Mouse (Mus musculus) CH12.LX (cell line): Measurements from ENCODE around the gene Fancc. TPM values are rescaled to one million over a fixed set of nuclear protein-coding genes. Genes with fewer than 3 reads are reported as not detected.

Experiments
- DNase-seq: peaks from one replicate; pipeline ENCODE4 v3.0.0-alpha.2; 2013; ENCODE audit errors: extremely low read depth
- H3K27ac ChIP-seq: 2 replicates; pipeline ENCODE4 v1.5.1; 2012; ENCODE audit warnings: low read depth, mild to moderate bottlenecking, control low read depth, moderate library complexity; ENCODE audit not compliant: insufficient read depth
- H3K27me3 ChIP-seq: replicated peaks from 2 replicates; pipeline ENCODE3; 2012; ENCODE audit warnings: inconsistent platforms
- H3K36me3 ChIP-seq, 2 experiments: replicated peaks in 1 of 2; 2 replicates each; pipeline versions ENCODE3 to v1.6.1; 2012; ENCODE audit warnings: inconsistent platforms in 1 of 2, low read length in 1 of 2, mild to moderate bottlenecking in 1 of 2, mixed read lengths in 1 of 2, moderate library complexity in 1 of 2; ENCODE audit not compliant: control insufficient read depth in 1 of 2, insufficient read depth in 1 of 2
- H3K4me1 ChIP-seq, 2 experiments: 2 replicates each; pipeline ENCODE4 v1.6.1; 2012; ENCODE audit warnings: inconsistent platforms in 1 of 2, moderate library complexity in 1 of 2; ENCODE audit not compliant: insufficient read depth in 2 of 2, control insufficient read depth in 1 of 2
- H3K4me2 ChIP-seq: 2 replicates; pipeline ENCODE4 v1.6.1; 2012; ENCODE audit warnings: low read depth, mild to moderate bottlenecking, control low read depth; ENCODE audit not compliant: poor library complexity, insufficient read depth, severe bottlenecking
- H3K4me3 ChIP-seq, 3 experiments: fragments of 150-350 bp in 1 of 3; sonication (generic) in 1 of 3; replicated peaks in 1 of 3; 2 replicates each; pipeline versions ENCODE3 to v1.5.1; 2011 to 2012; ENCODE audit warnings: low read depth in 2 of 3, low read length in 2 of 3, mild to moderate bottlenecking in 2 of 3, moderate library complexity in 2 of 3, control low read depth in 1 of 3, improper control_type of control experiment in 1 of 3, inconsistent platforms in 1 of 3, mixed read lengths in 1 of 3; ENCODE audit not compliant: poor library complexity in 1 of 3
- H3K79me2 ChIP-seq: replicated peaks from 2 replicates; pipeline ENCODE4 v1.6.1; 2012; ENCODE audit warnings: mild to moderate bottlenecking, moderate library complexity; ENCODE audit not compliant: control insufficient read depth, poor library complexity, insufficient read depth, severe bottlenecking; ENCODE audit errors: extremely low read depth
- H3K9ac ChIP-seq: 2 replicates; pipeline ENCODE4 v1.6.1; 2012; ENCODE audit warnings: low read depth, mild to moderate bottlenecking, control low read depth, moderate library complexity; ENCODE audit not compliant: insufficient read depth
- H3K9me3 ChIP-seq: replicated peaks from 2 replicates; pipeline ENCODE3; 2012; ENCODE audit warnings: low read length, inconsistent platforms, mixed read lengths
- CHD1 ChIP-seq: IDR thresholded peaks from 2 replicates; pipeline ENCODE4 v1.6.1; 2012; ENCODE audit warnings: low read depth, low read length, improper control_type of control experiment, inconsistent platforms
- CTCF ChIP-seq, 2 experiments: IDR thresholded peaks in 1 of 2; conservative IDR thresholded peaks in 1 of 2; 2 replicates each; pipeline ENCODE4 v1.5.1; 2011 to 2012; ENCODE audit warnings: low read depth in 2 of 2, low read length in 2 of 2, improper control_type of control experiment in 1 of 2, inconsistent platforms in 1 of 2, mild to moderate bottlenecking in 1 of 2, moderate library complexity in 1 of 2
- ELF1 ChIP-seq: IDR thresholded peaks from 2 replicates; pipeline ENCODE4 v1.6.1; 2014; ENCODE audit warnings: low read depth, mild to moderate bottlenecking, inconsistent platforms, low read length, improper control_type of control experiment
- EP300 ChIP-seq: IDR thresholded peaks from 2 replicates; pipeline ENCODE4 v1.6.1; 2011; ENCODE audit warnings: low read length, improper control_type of control experiment
- ETS1 ChIP-seq: conservative IDR thresholded peaks from 2 replicates; pipeline ENCODE4 v1.6.1; 2012; ENCODE audit warnings: low read depth, mild to moderate bottlenecking, inconsistent platforms, low read length, improper control_type of control experiment, moderate library complexity
- HCFC1 ChIP-seq: IDR thresholded peaks from 2 replicates; pipeline ENCODE4 v1.6.1; 2012; ENCODE audit warnings: low read depth, mild to moderate bottlenecking, inconsistent platforms, low read length, improper control_type of control experiment
- JUND ChIP-seq: conservative IDR thresholded peaks from 2 replicates; pipeline ENCODE4 v1.6.1; 2011; ENCODE audit warnings: low read depth, low read length, improper control_type of control experiment
- MAFK ChIP-seq: IDR thresholded peaks from 2 replicates; pipeline ENCODE4 v1.6.1; 2011; ENCODE audit warnings: low read length, improper control_type of control experiment; ENCODE audit not compliant: insufficient replicate concordance
- MAZ ChIP-seq: IDR thresholded peaks from 2 replicates; pipeline ENCODE4 v1.6.1; 2012; ENCODE audit warnings: low read depth, mild to moderate bottlenecking, inconsistent platforms, low read length, improper control_type of control experiment, moderate library complexity
- MEF2A ChIP-seq: IDR thresholded peaks from 2 replicates; pipeline ENCODE4 v1.6.1; 2014; ENCODE audit warnings: low read depth, mild to moderate bottlenecking, inconsistent platforms, low read length, improper control_type of control experiment, borderline replicate concordance
- MYC ChIP-seq: IDR thresholded peaks from 2 replicates; pipeline ENCODE4 v1.6.1; 2011; ENCODE audit warnings: low read depth, mild to moderate bottlenecking, improper control_type of control experiment, low read length
- PAX5 ChIP-seq: IDR thresholded peaks from 2 replicates; pipeline ENCODE4 v1.6.1; 2012; ENCODE audit warnings: low read length, inconsistent platforms, mixed read lengths
- RCOR1 ChIP-seq: conservative IDR thresholded peaks from 2 replicates; pipeline ENCODE4 v1.6.1; 2012; ENCODE audit warnings: low read depth, mild to moderate bottlenecking, inconsistent platforms, low read length, improper control_type of control experiment
- SIN3A ChIP-seq: IDR thresholded peaks from 2 replicates; pipeline ENCODE4 v1.6.1; 2012; ENCODE audit warnings: low read length, improper control_type of control experiment, inconsistent platforms
- TBP ChIP-seq: conservative IDR thresholded peaks from 2 replicates; pipeline ENCODE4 v1.6.1; 2011; ENCODE audit warnings: low read depth, low read length, improper control_type of control experiment
- USF2 ChIP-seq: conservative IDR thresholded peaks from 2 replicates; pipeline ENCODE4 v1.6.1; 2011; ENCODE audit warnings: low read depth, low read length, improper control_type of control experiment
- ZC3H11A ChIP-seq: IDR thresholded peaks from 2 replicates; pipeline ENCODE4 v1.6.1; 2012; ENCODE audit warnings: low read depth, mild to moderate bottlenecking, inconsistent platforms, low read length, improper control_type of control experiment
- ZKSCAN1 ChIP-seq: IDR thresholded peaks from 2 replicates; pipeline ENCODE4 v1.6.1; 2012; ENCODE audit warnings: low read depth, inconsistent platforms, low read length, improper control_type of control experiment, borderline replicate concordance
- ZMIZ1 ChIP-seq: IDR thresholded peaks from 2 replicates; pipeline ENCODE4 v1.6.1; 2012; ENCODE audit warnings: low read depth, mild to moderate bottlenecking, inconsistent platforms, low read length, improper control_type of control experiment
- dilution Hi-C: fragments of 300-500 bp; cut with MboI; formaldehyde crosslinking; loops from 2 replicates; pipeline ENCODE4 v1.14.3; 2020; ENCODE audit warnings: low sequenced_read_pairs; ENCODE audit not compliant: extremely low pct_unique_long_range_greater_than_20kb, extremely low pct_ligation_motif_present
- in situ Hi-C: fragments of 300-500 bp; cut with MboI; formaldehyde crosslinking; loops from 3 replicates; pipeline ENCODE4 v1.14.3; 2019; ENCODE audit warnings: low sequenced_read_pairs, low pct_ligation_motif_present, low pct_unique_long_range_greater_than_20kb, mixed read lengths
- polyA plus RNA-seq: library from polyadenylated mRNA; unstranded; fragments of >175 nt; gene quantifications from 2 replicates; pipeline ENCODE4 v1.2.1, GENCODE M21; 2012; ENCODE audit warnings: low read depth; ENCODE audit not compliant: insufficient read length
- total RNA-seq, 2 experiments: library from RNA; depleted of rRNA; stranded (reverse); fragments of 300-350 nt in 1 of 2; fragments of >200 nt in 1 of 2; gene quantifications; 2 replicates each; pipeline ENCODE4 v1.2.3; 2012 to 2014

Fancc gene
- total and polyA plus RNA-seq, 3 experiments = 8.2 to 12.4 (median 8.7) TPM

DNA sequence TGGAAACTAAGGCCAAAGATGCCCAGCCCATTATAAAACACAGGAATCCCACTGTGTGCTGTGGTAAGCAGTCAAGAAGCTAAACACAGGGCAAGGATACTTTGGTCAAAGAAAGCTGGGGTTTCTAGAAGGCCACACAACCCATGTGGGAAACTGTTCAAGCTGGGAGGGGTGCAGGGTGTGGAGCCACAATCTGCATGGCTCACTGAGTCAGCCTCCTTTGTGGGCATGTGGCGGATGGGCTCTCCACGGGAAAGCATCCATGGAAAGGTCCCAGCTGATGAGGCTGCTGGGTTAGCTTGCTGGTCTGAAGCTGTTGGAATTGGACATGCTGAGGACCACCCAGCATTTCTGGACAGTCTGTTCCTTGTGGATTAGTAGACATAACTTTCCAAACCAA, 154.3 kb downstream of the Fancc start:
- H3K9ac ChIP-seq = no peak overlapping the region
- H3K4me1 ChIP-seq = peaks cover 9 to 44% of the 10 kb centered on the region in 2 experiments
- TF ChIP-seq MAZ = no peak
- no peak for TF ChIP-seq PAX5
- no peak for TF ChIP-seq RCOR1
- no peak for TF ChIP-seq USF2
- TF ChIP-seq ELF1 = no peak
- no peak for TF ChIP-seq MYC
- TF ChIP-seq ZKSCAN1 = no peak
- TF ChIP-seq MEF2A = no peak
- no peak for TF ChIP-seq CTCF (conservative IDR thresholded peaks at IDR 0.05 in 1 of 2, IDR thresholded peaks at IDR 0.05 in 1 of 2; ENCODE audit: low read depth in 2 of 2, low read length in 2 of 2)
- no peak for TF ChIP-seq MAFK
- no peak for TF ChIP-seq HCFC1
- TF ChIP-seq TBP = no peak
- TF ChIP-seq CHD1 = no peak
- TF ChIP-seq ETS1 = no peak
- no peak for TF ChIP-seq SIN3A
- no peak for TF ChIP-seq ZMIZ1
- TF ChIP-seq EP300 = no peak; the same call in 1 of the 2 replicates
- dilution Hi-C loops (no loop called here), in situ Hi-C loops (loop anchor here (25.0 kb wide), 1 partner anchor 695 kb away; no protein-coding TSS in a partner anchor)
- H3K4me3 ChIP-seq = no peak overlapping the region
- no peaks in the 10 kb centered on the region for H3K9me3 ChIP-seq
- H3K27me3 ChIP-seq = no peaks in the 10 kb centered on the region
- no peaks in the 10 kb centered on the region for H3K79me2 ChIP-seq
- H3K4me2 ChIP-seq = no peak overlapping the region
- H3K36me3 ChIP-seq = peaks cover 2 to 8% of the 10 kb centered on the region in 2 experiments
- H3K27ac ChIP-seq = no peak overlapping the region
- DNase-seq = no peak

DNA sequence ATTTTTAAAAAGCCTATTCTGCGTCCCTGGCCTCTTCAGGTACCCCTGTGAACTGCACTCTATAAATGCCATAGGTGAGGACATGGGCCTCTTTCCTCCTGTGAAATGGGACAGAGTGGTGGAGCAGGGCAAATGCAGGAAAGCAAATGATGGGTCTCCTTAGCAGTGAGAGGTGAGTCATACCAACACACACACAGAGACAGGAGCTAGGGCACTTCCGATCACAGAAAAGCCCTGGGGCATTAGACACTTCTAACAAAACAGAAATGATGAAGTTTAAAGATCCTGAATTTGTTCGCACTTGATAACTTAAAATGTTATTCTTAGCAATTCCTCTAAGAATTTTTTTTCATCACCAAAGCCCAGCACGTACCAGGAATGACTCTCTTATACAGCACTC, 157.1 kb downstream of the Fancc start:
- peak; percentile 52 for DNase-seq
- peaks cover 0 to 10% of the 10 kb centered on the region in 2 experiments for H3K36me3 ChIP-seq
- no peaks in the 10 kb centered on the region for H3K79me2 ChIP-seq
- TF ChIP-seq JUND (peak; percentile 50), ZC3H11A (no peak)
- TF ChIP-seq, all 38 proteins: peak for 1
- Histone ChIP-seq H3K4me2 (peak overlapping the region; percentile 17; the same call in 1 of the 2 replicates), H3K27me3 (no peaks in the 10 kb centered on the region), H3K9me3 (no peaks in the 10 kb centered on the region), H3K27ac (no peak overlapping the region), H3K4me1 (peaks cover 9 to 40% of the 10 kb centered on the region in 2 experiments), H3K4me3 (no peak overlapping the region), H3K9ac (no peak overlapping the region)
- dilution Hi-C loops = no loop called here
- in situ Hi-C loops = loop anchor here (5.0 to 25.0 kb wide), 2 partner anchors 413 to 697 kb away; no protein-coding TSS in a partner anchor
